Mouse (Mus musculus): ENCODE results near the gene Scd4. TPM values are rescaled to one million over a fixed set of nuclear protein-coding genes. Genes with fewer than 3 reads are reported as not detected.
"Not testable (repeated sequence)": the region's sequence is repeated elsewhere in the genome, so short reads cannot be mapped to it uniquely, and the experiment has no call there.

Gene Scd4
- total RNA-seq, 2 experiments from 2014 or later: 0.38 TPM; not detected in 1

- peak; percentile 73 for ATAC-seq (replicated peaks; ENCODE audit: low FRiP score, poor library complexity, severe bottlenecking)
Observed at GRCm38 (mm10) chr19:44314327-44314759, 18.5 kb upstream of the Scd4 start.

- no peak for ATAC-seq (replicated peaks; ENCODE audit: low FRiP score, poor library complexity, severe bottlenecking)
Observed at GRCm38 (mm10) chr19:44314871-44315414, 17.9 kb upstream of the Scd4 start.

GRCm38 (mm10) chr19:44316752-44317315 is 16.1 kb upstream of the Scd4 start:
- ATAC-seq (replicated peaks; ENCODE audit: low FRiP score, poor library complexity, severe bottlenecking): no peak

- ATAC-seq (replicated peaks; ENCODE audit: low FRiP score, poor library complexity, severe bottlenecking): no peak
Observed at GRCm38 (mm10) chr19:44317391-44317790, 15.5 kb upstream of the Scd4 start.

- no peak for ATAC-seq (replicated peaks; ENCODE audit: low FRiP score, poor library complexity, severe bottlenecking)
Observed at GRCm38 (mm10) chr19:44318545-44318944, 14.3 kb upstream of the Scd4 start.

GRCm38 (mm10) chr19:44320316-44320715 is 12.6 kb upstream of the Scd4 start:
- no peak for ATAC-seq (replicated peaks; ENCODE audit: low FRiP score, poor library complexity, severe bottlenecking)

- ATAC-seq (replicated peaks; ENCODE audit: low FRiP score, poor library complexity, severe bottlenecking): no peak
Observed at GRCm38 (mm10) chr19:44321201-44321600, 11.7 kb upstream of the Scd4 start.

- ATAC-seq (replicated peaks; ENCODE audit: low FRiP score, poor library complexity, severe bottlenecking): no peak
Observed at GRCm38 (mm10) chr19:44321631-44322030, 11.3 kb upstream of the Scd4 start.

GRCm38 (mm10) chr19:44329566-44329965 is 3.3 kb upstream of the Scd4 start:
- ATAC-seq (replicated peaks; ENCODE audit: low FRiP score, poor library complexity, severe bottlenecking): no peak

- ATAC-seq (replicated peaks; ENCODE audit: low FRiP score, poor library complexity, severe bottlenecking): not testable (repeated sequence)
Observed at GRCm38 (mm10) chr19:44331128-44331527, 1.8 kb upstream of the Scd4 start.

GRCm38 (mm10) chr19:44331911-44332310 is 981 bp upstream of the Scd4 start:
- no peak for ATAC-seq (replicated peaks; ENCODE audit: low FRiP score, poor library complexity, severe bottlenecking)

- no peak for ATAC-seq (replicated peaks; ENCODE audit: low FRiP score, poor library complexity, severe bottlenecking)
Observed at GRCm38 (mm10) chr19:44332326-44332725, 566 bp upstream of the Scd4 start.

- no peak for ATAC-seq (replicated peaks; ENCODE audit: low FRiP score, poor library complexity, severe bottlenecking)
Observed at GRCm38 (mm10) chr19:44333991-44334390, 1.1 kb downstream of the Scd4 start.

GRCm38 (mm10) chr19:44335876-44336662 is 3.2 kb downstream of the Scd4 start:
- ATAC-seq (replicated peaks; ENCODE audit: low FRiP score, poor library complexity, severe bottlenecking): no peak

- no peak for ATAC-seq (replicated peaks; ENCODE audit: low FRiP score, poor library complexity, severe bottlenecking)
Observed at GRCm38 (mm10) chr19:44349689-44350088, 16.8 kb downstream of the Scd4 start.

- ATAC-seq (replicated peaks; ENCODE audit: low FRiP score, poor library complexity, severe bottlenecking): no peak
Observed at GRCm38 (mm10) chr19:44351756-44352155, 18.9 kb downstream of the Scd4 start.

- no peak for ATAC-seq (replicated peaks; ENCODE audit: low FRiP score, poor library complexity, severe bottlenecking)
Observed at GRCm38 (mm10) chr19:44358700-44359099, 25.8 kb downstream of the Scd4 start.

GRCm38 (mm10) chr19:44363529-44363928 is 30.6 kb downstream of the Scd4 start:
- peak; percentile 96 for ATAC-seq (replicated peaks; ENCODE audit: low FRiP score, poor library complexity, severe bottlenecking)

- no peak for ATAC-seq (replicated peaks; ENCODE audit: low FRiP score, poor library complexity, severe bottlenecking)
Observed at GRCm38 (mm10) chr19:44364029-44364428, 31.1 kb downstream of the Scd4 start.

GRCm38 (mm10) chr19:44365733-44366132 is 32.8 kb downstream of the Scd4 start:
- no peak for ATAC-seq (replicated peaks; ENCODE audit: low FRiP score, poor library complexity, severe bottlenecking)

- ATAC-seq (replicated peaks; ENCODE audit: low FRiP score, poor library complexity, severe bottlenecking): not testable (repeated sequence)
Observed at GRCm38 (mm10) chr19:44367076-44367475, 34.2 kb downstream of the Scd4 start.
